Mouse (Mus musculus) liver, adult 2 months (tissue): ENCODE measurements around the gene Hprt. TPM values are rescaled to one million over a fixed set of nuclear protein-coding genes. Genes with fewer than 3 reads are reported as not detected.
"Not testable (repeated sequence)": the region's sequence is repeated elsewhere in the genome, so short reads cannot be mapped to it uniquely, and the experiment has no call there.

ENCODE experiments used
- DNase-seq: peaks from one replicate; pipeline ENCODE4 v3.0.0-alpha.2; 2011; ENCODE audit warnings: low read depth, low spot score; ENCODE audit errors: extremely low read depth
- H3K27ac ChIP-seq: fragments of 200-500 bp; replicated peaks from 2 replicates; pipeline ENCODE4 v1.5.1; 2012; ENCODE audit warnings: low read depth, mild to moderate bottlenecking, control low read depth, inconsistent platforms, low read length; ENCODE audit not compliant: insufficient read depth
- H3K27me3 ChIP-seq: fragments of 200-500 bp; 2 replicates; pipeline ENCODE4 v1.6.1; 2012; ENCODE audit warnings: mild to moderate bottlenecking, moderate library complexity, low read length, inconsistent platforms; ENCODE audit not compliant: control insufficient read depth, insufficient read depth
- H3K36me3 ChIP-seq: fragments of 200-500 bp; 2 replicates; pipeline ENCODE4 v1.6.1; 2012; ENCODE audit warnings: low read length, inconsistent platforms; ENCODE audit not compliant: control insufficient read depth, insufficient read depth
- H3K4me1 ChIP-seq: fragments of 200-500 bp; 2 replicates; pipeline ENCODE4 v1.6.1; 2011; ENCODE audit warnings: low read length; ENCODE audit not compliant: control insufficient read depth, insufficient read depth
- H3K4me3 ChIP-seq: fragments of 200-500 bp; 2 replicates; pipeline ENCODE4 v1.5.1; 2011; ENCODE audit warnings: low read depth, mild to moderate bottlenecking, control low read depth, low read length, moderate library complexity; ENCODE audit not compliant: insufficient read depth
- H3K79me2 ChIP-seq: fragments of 200-500 bp; 2 replicates; pipeline ENCODE4 v1.6.1; 2012; ENCODE audit warnings: inconsistent platforms, mild to moderate bottlenecking, low read length, moderate library complexity; ENCODE audit not compliant: control insufficient read depth, insufficient read depth
- H3K9ac ChIP-seq: fragments of 200-500 bp; 2 replicates; pipeline ENCODE4 v1.6.1; 2012; ENCODE audit warnings: low read depth, mild to moderate bottlenecking, control low read depth, inconsistent platforms, low read length
- CTCF ChIP-seq: fragments of 200-500 bp; IDR thresholded peaks from 2 replicates; pipeline ENCODE4 v1.5.1; 2011; ENCODE audit warnings: low read depth, low read length, control low read depth
- POLR2A ChIP-seq: fragments of 200-500 bp; IDR thresholded peaks from 2 replicates; pipeline ENCODE4 v1.6.1; 2011; ENCODE audit warnings: low read length, control low read depth; ENCODE audit not compliant: insufficient read depth; ENCODE audit errors: extremely low read depth
- WGBS: fragments of 180-500 bp; shearing (Covaris S2); methylation state at CpG from one replicate; pipeline ENCODE4 v1.1.7; 2018; 5-methylcytosine and 5-hydroxymethylcytosine counted together
- polyA plus RNA-seq: library from polyadenylated mRNA; depleted of rRNA; stranded (reverse); fragments of >200 nt; gene quantifications from 2 replicates; pipeline ENCODE4 v1.2.3, GENCODE M21; 2012
- total RNA-seq: library from RNA; depleted of rRNA; stranded (reverse); fragments of >200 nt; gene quantifications from 2 replicates; pipeline ENCODE4 v1.2.3, GENCODE M21; 2014

Hprt gene
- total and polyA plus RNA-seq, 2 experiments: 11.9 to 56.2 TPM

GRCm38 (mm10) chrX:52965149-52965548 lies 22.8 kb upstream of the Hprt start:
- Histone ChIP-seq H3K4me1 (no peaks in the 10 kb centered on the region), H3K36me3 (no peaks in the 10 kb centered on the region), H3K4me3 (no peak overlapping the region), H3K9ac (no peak overlapping the region), H3K79me2 (no peaks in the 10 kb centered on the region), H3K27ac (no peak overlapping the region), H3K27me3 (no peaks in the 10 kb centered on the region)
- no peak for DNase-seq
- TF ChIP-seq POLR2A (no peak), CTCF (no peak)
- 92% methylated on average over 2 of the region's 2 CpGs for WGBS

- H3K27me3 ChIP-seq: no peaks in the 10 kb centered on the region
- H3K36me3 ChIP-seq: no peaks in the 10 kb centered on the region
- TF ChIP-seq CTCF (no peak), POLR2A (no peak)
- DNase-seq: no peak
- no peak overlapping the region for H3K27ac ChIP-seq
- H3K9ac ChIP-seq: no peak overlapping the region
- H3K79me2 ChIP-seq: no peaks in the 10 kb centered on the region
- no peak overlapping the region for H3K4me3 ChIP-seq
- H3K4me1 ChIP-seq: no peaks in the 10 kb centered on the region
- WGBS: 53% methylated on average over 3 of the region's 3 CpGs
These were observed 16.5 kb upstream of the Hprt start for GRCm38 (mm10) chrX:52971211-52972006.

GRCm38 (mm10) chrX:52972129-52972528 lies 15.8 kb upstream of the Hprt start:
- no peaks in the 10 kb centered on the region for H3K27me3 ChIP-seq
- no peak overlapping the region for H3K27ac ChIP-seq
- H3K9ac ChIP-seq: no peak overlapping the region
- no peaks in the 10 kb centered on the region for H3K4me1 ChIP-seq
- no peak overlapping the region for H3K4me3 ChIP-seq
- no peaks in the 10 kb centered on the region for H3K79me2 ChIP-seq
- TF ChIP-seq POLR2A: no peak
- no peak for TF ChIP-seq CTCF
- 100% methylated on average over 1 of the region's 1 CpGs for WGBS
- DNase-seq: no peak
- no peaks in the 10 kb centered on the region for H3K36me3 ChIP-seq

- no peak for DNase-seq
- Histone ChIP-seq H3K9ac (no peak overlapping the region), H3K27me3 (no peaks in the 10 kb centered on the region), H3K36me3 (no peaks in the 10 kb centered on the region), H3K4me3 (no peak overlapping the region), H3K4me1 (no peaks in the 10 kb centered on the region), H3K79me2 (no peaks in the 10 kb centered on the region), H3K27ac (no peak overlapping the region)
- 100% methylated on average over 1 of the region's 1 CpGs for WGBS
- TF ChIP-seq POLR2A (no peak), CTCF (no peak)
These were observed 15.3 kb upstream of the Hprt start for GRCm38 (mm10) chrX:52972680-52973079.

- H3K36me3 ChIP-seq: no peaks in the 10 kb centered on the region
- WGBS: 50% methylated on average over 1 of the region's 1 CpGs
- no peak overlapping the region for H3K9ac ChIP-seq
- DNase-seq: no peak
- no peaks in the 10 kb centered on the region for H3K79me2 ChIP-seq
- no peak overlapping the region for H3K4me3 ChIP-seq
- H3K27ac ChIP-seq: no peak overlapping the region
- no peak for TF ChIP-seq CTCF
- TF ChIP-seq POLR2A: no peak
- no peaks in the 10 kb centered on the region for H3K27me3 ChIP-seq
- no peaks in the 10 kb centered on the region for H3K4me1 ChIP-seq
These were observed 9.4 kb upstream of the Hprt start for GRCm38 (mm10) chrX:52978576-52978975.

- H3K36me3 ChIP-seq: no peaks in the 10 kb centered on the region
- TF ChIP-seq POLR2A (no peak), CTCF (no peak)
- H3K4me1 ChIP-seq: no peaks in the 10 kb centered on the region
- no peak overlapping the region for H3K27ac ChIP-seq
- H3K9ac ChIP-seq: no peak overlapping the region
- no peaks in the 10 kb centered on the region for H3K27me3 ChIP-seq
- no peaks in the 10 kb centered on the region for H3K79me2 ChIP-seq
- no peak overlapping the region for H3K4me3 ChIP-seq
- DNase-seq: no peak
- 78% methylated on average over 3 of the region's 3 CpGs for WGBS
These were observed 6.6 kb upstream of the Hprt start for GRCm38 (mm10) chrX:52981378-52981777.

GRCm38 (mm10) chrX:52994726-52995125 lies 6.8 kb downstream of the Hprt start:
- not testable (repeated sequence) for H3K4me3 ChIP-seq, H3K27me3 ChIP-seq, H3K4me1 ChIP-seq, H3K9ac ChIP-seq, H3K36me3 ChIP-seq, DNase-seq, H3K27ac ChIP-seq, H3K79me2 ChIP-seq
- 80% methylated on average over 5 of the region's 5 CpGs for WGBS

- H3K27ac ChIP-seq, H3K79me2 ChIP-seq, H3K4me3 ChIP-seq, DNase-seq, H3K9ac ChIP-seq, H3K4me1 ChIP-seq, H3K27me3 ChIP-seq: not testable (repeated sequence)
- WGBS: 73% methylated on average over 4 of the region's 4 CpGs
- H3K36me3 ChIP-seq: peaks cover 16% of the 10 kb centered on the region
These were observed 16.9 kb downstream of the Hprt start for GRCm38 (mm10) chrX:53004887-53005286.
